Mouse (Mus musculus) stomach, embryonic 14.5 days (tissue): ENCODE measurements around the gene Gcnt2. TPM values are rescaled to one million over a fixed set of nuclear protein-coding genes. Genes with fewer than 3 reads are reported as not detected.
A peak's percentile ranks its signal among the peaks of the same experiment; 100 is the strongest.
"Not testable (repeated sequence)": the region's sequence is repeated elsewhere in the genome, so short reads cannot be mapped to it uniquely, and the experiment has no call there.

Experiments used
- ATAC-seq: fragments of 200-750 bp; cut with Nextera tagmentation; 2 replicates; pipeline ENCODE4 v1.8.0; 2017; ENCODE audit warnings: low read depth, moderate TSS enrichment; ENCODE audit not compliant: insufficient number of reproducible peaks, insufficient read depth, low FRiP score
- H3K27ac ChIP-seq: fragments of 300-500 bp; sonication (generic); 2 replicates; pipeline ENCODE4 v1.5.1; 2014; ENCODE audit warnings: mild to moderate bottlenecking, low read length, moderate library complexity, mixed read lengths
- H3K27me3 ChIP-seq: fragments of 300-500 bp; sonication (generic); 2 replicates; pipeline ENCODE4 v1.6.1; 2014; ENCODE audit warnings: low read length, control low read depth, mixed read lengths; ENCODE audit not compliant: control insufficient read depth, insufficient read depth
- H3K36me3 ChIP-seq: fragments of 300-500 bp; sonication (generic); 2 replicates; pipeline ENCODE4 v1.6.1; 2014; ENCODE audit warnings: mild to moderate bottlenecking, control low read depth, low read length, moderate library complexity, mixed read lengths; ENCODE audit not compliant: control insufficient read depth, insufficient read depth
- H3K4me1 ChIP-seq: fragments of 300-500 bp; sonication (generic); 2 replicates; pipeline ENCODE4 v1.6.1; 2014; ENCODE audit warnings: low read length, control low read depth, mixed read lengths; ENCODE audit not compliant: control insufficient read depth, insufficient read depth
- H3K4me2 ChIP-seq: fragments of 300-500 bp; sonication (generic); replicated peaks from 2 replicates; pipeline ENCODE4 v1.6.1; 2014; ENCODE audit warnings: low read depth, low read length, control low read depth
- H3K4me3 ChIP-seq: fragments of 300-500 bp; sonication (generic); 2 replicates; pipeline ENCODE4 v1.5.1; 2014; ENCODE audit warnings: low read depth, low read length, control low read depth
- H3K9ac ChIP-seq: fragments of 300-500 bp; sonication (generic); replicated peaks from 2 replicates; pipeline ENCODE4 v1.6.1; 2014; ENCODE audit warnings: low read depth, mild to moderate bottlenecking, control low read depth, low read length, moderate library complexity, mixed read lengths
- H3K9me3 ChIP-seq: fragments of 300-500 bp; sonication (generic); 2 replicates; pipeline ENCODE4 v1.6.1; 2016; ENCODE audit warnings: low read depth, low read length, control low read depth; ENCODE audit not compliant: control insufficient read depth
- WGBS: fragments of 180-500 bp; shearing (Covaris S2); extraction: QIAGEN DNeasy Blood & Tissue Kit; methylation state at CpG from one replicate; pipeline ENCODE4 v1.1.7; 2014; 5-methylcytosine and 5-hydroxymethylcytosine counted together
- polyA plus RNA-seq: library from polyadenylated mRNA; unstranded; fragments of >200 nt; fragmentation: Nextera tagmentation; extraction: Ambion mirVana; gene quantifications from 2 replicates; pipeline ENCODE4 v1.2.1, GENCODE M21; 2014

Gene Gcnt2
- polyA plus RNA-seq, 1 experiment from 2014 or later, result 8.3 TPM

DNA sequence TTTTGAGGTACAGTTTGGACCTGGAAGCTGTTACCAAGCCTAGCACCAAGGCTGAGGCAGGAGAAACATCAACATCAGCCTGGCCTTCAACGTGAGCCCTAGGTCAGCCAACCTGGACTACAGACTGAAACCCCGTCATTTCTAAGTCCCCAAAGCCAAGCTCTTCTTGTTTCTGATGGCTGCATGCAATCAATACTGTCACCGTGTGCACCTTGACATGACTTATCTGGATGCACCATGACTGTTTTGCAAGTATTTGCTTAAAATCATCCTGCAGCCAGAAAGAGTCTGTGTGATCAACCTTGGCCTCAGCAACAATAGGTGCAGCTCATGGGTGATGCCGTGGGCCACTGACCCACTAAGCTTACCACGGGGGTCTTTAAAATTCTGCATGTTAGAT, 23.1 kb downstream of the Gcnt2 start:
- ATAC-seq, result no peak
- no peaks in the 10 kb centered on the region for H3K9me3 ChIP-seq
- H3K4me1 ChIP-seq, result 0 out of 2 replicates have a peak, but pooled peaks cover 6% of the 10 kb centered on the region
- no peak overlapping the region for H3K4me2 ChIP-seq
- no peak overlapping the region for H3K27ac ChIP-seq
- no peak overlapping the region for H3K9ac ChIP-seq
- H3K36me3 ChIP-seq, result no peaks in the 10 kb centered on the region
- 85% methylated on average over 5 of the region's 5 CpGs for WGBS
- no peak overlapping the region for H3K4me3 ChIP-seq
- no peaks in the 10 kb centered on the region for H3K27me3 ChIP-seq

GRCm38 (mm10) chr13:40883903-40884302, 24.3 kb downstream of the Gcnt2 start:
- Histone ChIP-seq H3K4me3 (no peak overlapping the region), H3K27me3 (no peaks in the 10 kb centered on the region), H3K36me3 (no peaks in the 10 kb centered on the region), H3K9me3 (no peaks in the 10 kb centered on the region), H3K4me1 (0 out of 2 replicates have a peak, but pooled peaks cover 6% of the 10 kb centered on the region), H3K9ac (no peak overlapping the region), H3K4me2 (no peak overlapping the region), H3K27ac (no peak overlapping the region)
- no peak for ATAC-seq
- WGBS, result 81% methylated on average over 9 of the region's 9 CpGs

- 68% methylated on average over 5 of the region's 5 CpGs for WGBS
These were observed 25.3 kb downstream of the Gcnt2 start for GRCm38 (mm10) chr13:40884878-40885277.

GRCm38 (mm10) chr13:40885935-40886642, 26.5 kb downstream of the Gcnt2 start:
- Histone ChIP-seq H3K4me1 (0 out of 2 replicates have a peak, but pooled peaks cover 6% of the 10 kb centered on the region), H3K36me3 (no peaks in the 10 kb centered on the region), H3K9ac (no peak overlapping the region), H3K27ac (no peak overlapping the region), H3K4me2 (peak overlapping the region; percentile 60), H3K4me3 (peak overlapping the region; percentile 33; the same call in 1 of the 2 replicates), H3K9me3 (no peaks in the 10 kb centered on the region), H3K27me3 (no peaks in the 10 kb centered on the region)
- WGBS, result 48% methylated on average over 10 of the region's 10 CpGs
- ATAC-seq, result no peak

More at GRCm38 (mm10) chr13:40884878-40885277, 25.3 kb downstream of the Gcnt2 start:
- no peak overlapping the region for H3K4me2 ChIP-seq
- no peak overlapping the region for H3K9ac ChIP-seq
- no peaks in the 10 kb centered on the region for H3K36me3 ChIP-seq
- no peak overlapping the region for H3K4me3 ChIP-seq
- no peaks in the 10 kb centered on the region for H3K9me3 ChIP-seq
- H3K4me1 ChIP-seq, result 0 out of 2 replicates have a peak, but pooled peaks cover 6% of the 10 kb centered on the region
- no peaks in the 10 kb centered on the region for H3K27me3 ChIP-seq
- H3K27ac ChIP-seq, result no peak overlapping the region
- ATAC-seq, result no peak

DNA sequence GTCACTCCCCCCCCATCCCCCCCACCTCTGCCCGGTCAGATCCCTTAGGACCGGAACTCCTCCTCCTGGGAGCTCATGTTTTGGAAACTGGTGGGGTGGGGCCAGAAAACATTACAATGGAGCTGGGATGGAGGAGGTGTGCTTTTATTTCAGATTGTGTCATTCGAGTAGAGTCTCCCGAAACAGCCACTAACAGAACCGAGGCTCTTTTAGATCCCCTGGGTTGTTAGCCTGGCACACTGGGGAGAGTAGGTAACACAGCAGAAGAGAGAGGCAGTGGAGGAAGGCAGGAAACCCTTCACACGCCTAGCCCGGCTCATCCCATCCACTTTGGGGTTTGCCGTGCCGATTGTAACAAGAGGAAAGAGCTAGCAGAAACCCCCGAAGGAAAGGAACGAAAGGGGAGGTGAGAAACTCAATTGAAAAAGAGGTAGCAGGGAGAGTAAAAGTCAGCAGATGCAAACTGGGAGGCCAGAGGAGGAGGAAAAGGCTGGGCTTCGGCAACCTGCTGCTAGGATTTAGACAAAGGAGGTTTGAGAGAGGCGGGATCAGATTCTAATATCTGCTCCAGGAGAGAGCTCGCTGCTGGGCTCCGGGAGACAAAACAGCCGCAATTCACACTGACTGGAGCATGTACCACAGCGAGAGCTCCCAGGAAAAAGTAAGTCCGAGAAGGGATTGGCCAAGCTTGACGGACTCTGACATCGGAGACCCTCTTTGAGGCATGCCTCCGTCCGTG, 27.3 kb downstream of the Gcnt2 start:
- H3K27ac ChIP-seq, result peak overlapping the region; percentile 16; the same call in 1 of the 2 replicates

GRCm38 (mm10) chr13:40890595-40890994, 31.0 kb downstream of the Gcnt2 start:
- H3K4me3 ChIP-seq, result no peak overlapping the region
- no peaks in the 10 kb centered on the region for H3K36me3 ChIP-seq
- no peak overlapping the region for H3K27ac ChIP-seq
- no peaks in the 10 kb centered on the region for H3K9me3 ChIP-seq
- no peak overlapping the region for H3K9ac ChIP-seq
- no peak overlapping the region for H3K4me2 ChIP-seq
- no peak for ATAC-seq
- H3K27me3 ChIP-seq, result no peaks in the 10 kb centered on the region
- 0 out of 2 replicates have a peak, but pooled peaks cover 6% of the 10 kb centered on the region for H3K4me1 ChIP-seq
- 83% methylated on average over 5 of the region's 5 CpGs for WGBS

More for the DNA sequence above, 27.3 kb downstream of the Gcnt2 start:
- no peaks in the 10 kb centered on the region for H3K27me3 ChIP-seq
- 2% methylated on average over 22 of the region's 22 CpGs for WGBS
- no peaks in the 10 kb centered on the region for H3K9me3 ChIP-seq
- peak overlapping the region; percentile 33 for H3K4me3 ChIP-seq
- H3K4me1 ChIP-seq, result 0 out of 2 replicates have a peak, but pooled peaks cover 6% of the 10 kb centered on the region
- H3K36me3 ChIP-seq, result no peaks in the 10 kb centered on the region
- peak overlapping the region; percentile 60 for H3K4me2 ChIP-seq
- peak overlapping the region; percentile 23 for H3K9ac ChIP-seq
- peak; percentile 65; the same call in 1 of the 2 replicates for ATAC-seq

DNA sequence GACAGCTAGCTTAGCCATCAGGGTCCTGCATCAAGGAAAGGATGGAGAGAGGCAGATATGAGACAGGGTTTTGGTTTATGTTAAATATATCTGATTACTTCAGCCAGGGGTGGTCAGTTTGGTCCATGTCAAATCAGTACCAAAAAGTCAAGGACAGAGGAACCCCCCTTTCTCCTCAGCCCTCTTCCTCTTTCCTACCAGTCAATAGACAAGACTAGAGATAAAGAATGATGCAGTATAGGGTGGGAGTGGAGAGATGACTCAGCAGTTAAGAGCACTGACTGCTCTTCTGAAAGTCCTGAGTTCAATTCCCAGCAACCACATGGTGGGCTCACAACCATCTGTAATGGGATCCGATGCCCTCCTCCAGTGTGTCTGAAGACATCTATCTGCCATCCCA, 31.8 kb downstream of the Gcnt2 start:
- H3K36me3 ChIP-seq, H3K27ac ChIP-seq, H3K4me1 ChIP-seq, H3K9ac ChIP-seq, H3K4me3 ChIP-seq, H3K4me2 ChIP-seq, H3K27me3 ChIP-seq, ATAC-seq, H3K9me3 ChIP-seq: not testable (repeated sequence)
- 100% methylated on average over 1 of the region's 1 CpGs for WGBS

DNA sequence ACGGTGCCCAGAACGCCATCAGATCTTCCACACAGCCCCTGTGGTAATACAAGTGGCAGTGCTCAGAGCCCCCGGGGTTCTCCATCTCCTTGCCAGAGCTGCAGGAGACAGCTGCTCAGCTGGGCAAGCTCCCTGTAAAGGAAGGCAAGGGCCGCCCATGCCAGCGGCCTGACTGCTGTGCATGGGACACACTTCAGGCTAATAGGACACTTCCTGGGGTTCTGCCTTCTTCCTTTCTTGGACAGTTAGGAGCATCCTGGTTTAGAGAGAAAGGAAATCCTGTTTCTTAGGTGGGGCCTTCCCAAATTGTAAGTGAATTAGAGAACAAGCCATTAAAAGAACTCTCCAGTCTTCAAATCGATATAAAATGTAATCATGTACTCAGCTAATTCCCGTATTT, 32.5 kb downstream of the Gcnt2 start:
- no peak for ATAC-seq
- Histone ChIP-seq H3K27me3 (no peaks in the 10 kb centered on the region), H3K9me3 (no peaks in the 10 kb centered on the region), H3K4me3 (no peak overlapping the region), H3K4me1 (no peaks in the 10 kb centered on the region), H3K9ac (no peak overlapping the region), H3K4me2 (no peak overlapping the region), H3K36me3 (no peaks in the 10 kb centered on the region), H3K27ac (no peak overlapping the region)
- WGBS, result 68% methylated on average over 7 of the region's 7 CpGs
